In genomic region chr6:83500462-83500861, GRCm38 (mm10) we compare ENCODE assay signal across 14 mouse cellular contexts. TPM values are rescaled to one million over a fixed set of nuclear protein-coding genes. Genes with fewer than 3 reads are reported as not detected.
A peak's percentile ranks its signal among the peaks of the same experiment; 100 is the strongest.
DNase-seq lines count a peak whose midpoint lies in the region; ATAC-seq and TF ChIP-seq lines count a peak whose summit lies in the region.
"Had no signal": no experiment of that assay in that cellular context is flagged by ENCODE, and none has a peak within 500 bp of the region (broad histone marks: within the 10 kb centered on the region; RNA-seq: fewer than 3 reads in every experiment).

No protein-coding gene starts in this region.

- H3K4me2 ChIP-seq in liver, embryonic 11.5 days: no peak overlapping the region
- H3K4me2 ChIP-seq: heart, embryonic 12.5 days; midbrain, embryonic 11.5 days had no signal

- H3K9me3 ChIP-seq in liver, embryonic 11.5 days (ENCODE audit: control insufficient read depth, low read length): no peaks in the 10 kb centered on the region
- H3K9me3 ChIP-seq in E14TG2a.4 (ENCODE audit: low read length): peaks cover 5% of the 10 kb centered on the region; the same call in 1 of the 2 replicates
- H3K9me3 ChIP-seq: limb, embryonic 10.5 days had no signal

- H3K36me3 ChIP-seq in liver, adult 2 months (ENCODE audit: control insufficient read depth, insufficient read depth, low read length): no peaks in the 10 kb centered on the region; the same call in 1 of the 2 replicates
- no peaks in the 10 kb centered on the region for H3K36me3 ChIP-seq in liver, embryonic 11.5 days (ENCODE audit: control insufficient read depth, insufficient read depth, low read length)
- H3K36me3 ChIP-seq in E14TG2a.4 (ENCODE audit: insufficient read depth, low read length): peaks cover 19% of the 10 kb centered on the region

- H3K4me3 ChIP-seq in liver, adult 2 months (ENCODE audit: insufficient read depth, low read depth, low read length): no peak overlapping the region
- H3K4me3 ChIP-seq in liver, embryonic 11.5 days (ENCODE audit: low read depth, low read length): no peak overlapping the region
- H3K4me3 ChIP-seq in E14TG2a.4 (replicated peaks; ENCODE audit: low read length): no peak overlapping the region
- H3K4me3 ChIP-seq in bone marrow macrophage, adult 2 months (ENCODE audit: insufficient read depth, low read length): no peak overlapping the region
- H3K4me3 ChIP-seq: heart, embryonic 12.5 days; limb, embryonic 10.5 days had no signal

- no peak overlapping the region for H3K9ac ChIP-seq in liver, adult 2 months (ENCODE audit: low read depth, low read length)
- no peak overlapping the region for H3K9ac ChIP-seq in liver, embryonic 11.5 days (ENCODE audit: low read depth, low read length)
- H3K9ac ChIP-seq: heart, embryonic 12.5 days had no signal

- 60% methylated on average over 3 of the region's 3 CpGs for WGBS in liver, adult 2 months
- 50% methylated on average over 3 of the region's 3 CpGs for WGBS in liver, embryonic 11.5 days

- TF ChIP-seq CTCF in liver, adult 2 months (IDR thresholded peaks at IDR 0.05; ENCODE audit: low read depth, low read length): peak; percentile 58
- TF ChIP-seq CTCF in E14TG2a.4 (conservative IDR thresholded peaks at IDR 0.05; ENCODE audit: low read length): peak; percentile 94
- peak; percentile 67 for TF ChIP-seq CTCF in bone marrow macrophage, adult 2 months (IDR thresholded peaks at IDR 0.05; ENCODE audit: low read depth, low read length)

- no peak overlapping the region for H3K27ac ChIP-seq in liver, adult 2 months (replicated peaks; ENCODE audit: insufficient read depth, low read depth, low read length)
- H3K27ac ChIP-seq in liver, embryonic 11.5 days (ENCODE audit: low read depth, low read length): no peak overlapping the region
- H3K27ac ChIP-seq in bone marrow macrophage, adult 2 months (ENCODE audit: insufficient read depth, low read depth, low read length): no peak overlapping the region
- H3K27ac ChIP-seq: limb, embryonic 10.5 days had no signal

- no peak for ATAC-seq in CD4-positive, CD25-positive, alpha-beta regulatory T cell, adult 4 months
- no peak for ATAC-seq in liver, embryonic 11.5 days (replicated peaks; ENCODE audit: low FRiP score)

- no peaks in the 10 kb centered on the region for H3K27me3 ChIP-seq in liver, adult 2 months (ENCODE audit: control insufficient read depth, insufficient read depth, low read length)
- no peaks in the 10 kb centered on the region for H3K27me3 ChIP-seq in liver, embryonic 11.5 days (replicated peaks; ENCODE audit: control insufficient read depth, insufficient read depth, low read length)
- no peaks in the 10 kb centered on the region for H3K27me3 ChIP-seq in E14TG2a.4 (ENCODE audit: insufficient read depth, low read length)
- H3K27me3 ChIP-seq: heart, embryonic 12.5 days had no signal

- peaks cover 9% of the 10 kb centered on the region; the same call in 1 of the 2 replicates for H3K79me2 ChIP-seq in liver, adult 2 months (ENCODE audit: control insufficient read depth, insufficient read depth, low read length)

- DNase-seq in CD4-positive, CD25-positive, alpha-beta regulatory T cell, adult 2 months (ENCODE audit: low read depth, low spot score): peak; percentile 54
- DNase-seq in liver, adult 2 months (ENCODE audit: extremely low read depth, low read depth, low spot score): no peak
- no peak for DNase-seq in liver, embryonic 11.5 days (ENCODE audit: low spot score)
- no peak for DNase-seq in adrenal gland, postnatal 10 days
- DNase-seq in adrenal gland, adult 8-10 months: no peak
- DNase-seq: adrenal gland, postnatal 36 days; cerebellum, adult 8-10 months; thymus, adult 18-20 months had no signal

- peaks cover 7% of the 10 kb centered on the region; the same call in 1 of the 2 replicates for H3K4me1 ChIP-seq in liver, adult 2 months (ENCODE audit: control insufficient read depth, insufficient read depth, low read length)
- no peaks in the 10 kb centered on the region for H3K4me1 ChIP-seq in liver, embryonic 11.5 days (replicated peaks; ENCODE audit: control insufficient read depth, insufficient read depth, low read length)
- H3K4me1 ChIP-seq in E14TG2a.4 (replicated peaks; ENCODE audit: low read depth, low read length): peaks cover 19% of the 10 kb centered on the region
- H3K4me1 ChIP-seq in bone marrow macrophage, adult 2 months (ENCODE audit: control insufficient read depth, insufficient read depth, low read length): peaks cover 40% of the 10 kb centered on the region

- no peak for TF ChIP-seq POLR2A in liver, adult 2 months (IDR thresholded peaks at IDR 0.05; ENCODE audit: extremely low read depth, insufficient read depth, low read length)
- TF ChIP-seq POLR2A in bone marrow macrophage, adult 2 months (IDR thresholded peaks at IDR 0.05; ENCODE audit: borderline replicate concordance, low read depth, low read length): no peak

RNA-seq across cellular contexts. Expression of gene Dguok, which starts 6.3 kb away (rescaled TPM):
- 10 to 100 TPM; 91.3 to 93.4 TPM for polyA plus RNA-seq in CD4-positive, CD25-positive, alpha-beta regulatory T cell, adult 4 months (2017; shearing (Covaris generic))
- 17.4 and 21.8 TPM in 2 replicates for total RNA-seq in liver, adult 2 months (2014; rRNA removed)
- 23.5 and 24.9 TPM in 2 replicates for polyA plus RNA-seq in liver, adult 2 months (2012; rRNA removed)
- polyA plus RNA-seq in liver, embryonic 11.5 days (2014; fragmentation: Nextera tagmentation; extraction: Ambion mirVana): 43.4 and 44.7 TPM in 2 replicates
- polyA plus RNA-seq in bone marrow macrophage, adult 2 months (2012; ENCODE audit: insufficient read depth, insufficient read length, missing spikeins): 61.5 and 63.2 TPM in 2 replicates
- 10 to 100 TPM; 38.0 to 50.0 TPM for total RNA-seq in adrenal gland, postnatal 10 days (2021)
- 10 to 100 TPM; 46.1 to 62.6 (median 54.7) TPM for total RNA-seq in adrenal gland, adult 8-10 months (2022)

RNA-seq across cellular contexts. Expression of gene Actg2, which starts 35.6 kb away (rescaled TPM):
- 10 to 100 TPM; 21.8 to 33.3 TPM for polyA plus RNA-seq in CD4-positive, CD25-positive, alpha-beta regulatory T cell, adult 4 months (2017; shearing (Covaris generic))
- total RNA-seq in liver, adult 2 months (2014; rRNA removed): 0.28 and 0.40 TPM in 2 replicates
- 1.1 and 1.2 TPM in 2 replicates for polyA plus RNA-seq in liver, adult 2 months (2012; rRNA removed)
- polyA plus RNA-seq in liver, embryonic 11.5 days (2014; fragmentation: Nextera tagmentation; extraction: Ambion mirVana): 7.6 and 9.1 TPM in 2 replicates
- polyA plus RNA-seq in bone marrow macrophage, adult 2 months (2012; ENCODE audit: insufficient read depth, insufficient read length, missing spikeins): 4.6 and 4.7 TPM in 2 replicates
- 1 to 10 TPM; 3.2 to 5.6 TPM for total RNA-seq in adrenal gland, postnatal 10 days (2021)
- total RNA-seq in adrenal gland, adult 8-10 months (2022): under 1 TPM in 3 of 4 experiments, not detected in 1; 0.28 to 0.52 (median 0.30) TPM

RNA-seq across cellular contexts. Expression of gene Tet3, which starts 41.6 kb away (rescaled TPM):
- 10 to 100 TPM; 18.5 to 20.8 TPM for polyA plus RNA-seq in CD4-positive, CD25-positive, alpha-beta regulatory T cell, adult 4 months (2017; shearing (Covaris generic))
- 4.6 and 6.6 TPM in 2 replicates for total RNA-seq in liver, adult 2 months (2014; rRNA removed)
- 3.5 and 4.5 TPM in 2 replicates for polyA plus RNA-seq in liver, adult 2 months (2012; rRNA removed)
- 22.0 and 22.8 TPM in 2 replicates for polyA plus RNA-seq in liver, embryonic 11.5 days (2014; fragmentation: Nextera tagmentation; extraction: Ambion mirVana)
- 46.8 and 46.9 TPM in 2 replicates for polyA plus RNA-seq in bone marrow macrophage, adult 2 months (2012; ENCODE audit: insufficient read depth, insufficient read length, missing spikeins)
- 10 to 100 TPM; 57.4 to 64.4 TPM for total RNA-seq in adrenal gland, postnatal 10 days (2021)
- total RNA-seq in adrenal gland, adult 8-10 months (2022): 10 to 100 TPM; 24.3 to 40.5 (median 35.3) TPM
